Comparison of ENCODE assay signal across 9 mouse cellular contexts in genomic region chr16:90656571-90657011, GRCm38 (mm10).
A peak's percentile ranks its signal among the peaks of the same experiment; 100 is the strongest.
DNase-seq lines count a peak whose midpoint lies in the region; ATAC-seq and TF ChIP-seq lines count a peak whose summit lies in the region.
"Had no signal": no experiment of that assay in that cellular context is flagged by ENCODE, and none has a peak within 500 bp of the region (broad histone marks: within the 10 kb centered on the region; RNA-seq: fewer than 3 reads in every experiment).

No protein-coding gene starts in this region.

- no peaks in the 10 kb centered on the region for H3K27me3 ChIP-seq in hindbrain, embryonic 14.5 days (ENCODE audit: control insufficient read depth, insufficient read depth, low read length)
- H3K27me3 ChIP-seq in limb, embryonic 14.5 days (ENCODE audit: control insufficient read depth, insufficient read depth, low read length) = no peaks in the 10 kb centered on the region
- H3K27me3 ChIP-seq: Patski had no signal

- H3K4me1 ChIP-seq in hindbrain, embryonic 14.5 days (replicated peaks; ENCODE audit: control insufficient read depth, insufficient read depth, low read length) = 0 out of 2 replicates have a peak, but pooled peaks cover 5% of the 10 kb centered on the region
- peaks cover 9% of the 10 kb centered on the region for H3K4me1 ChIP-seq in limb, embryonic 14.5 days (ENCODE audit: control insufficient read depth, insufficient read depth, low read length)

- no peak overlapping the region for H3K9ac ChIP-seq in hindbrain, embryonic 14.5 days
- H3K9ac ChIP-seq in limb, embryonic 14.5 days (ENCODE audit: low read depth, low read length, severe bottlenecking) = no peak overlapping the region

- peak; percentile 92 for DNase-seq in brain, embryonic 14.5 days (ENCODE audit: low read depth)
- DNase-seq in embryo, embryonic 10 days (ENCODE audit: low spot score) = peak; percentile 70
- DNase-seq in hindbrain, embryonic 14.5 days (ENCODE audit: low spot score) = peak; percentile 70
- peak; percentile 67 for DNase-seq in limb, embryonic 14.5 days (ENCODE audit: low spot score)
- no peak for DNase-seq in left cerebral cortex, adult 18-20 months (ENCODE audit: low spot score in 2 of 2)
- no peak for DNase-seq in adrenal gland, adult 8-10 months
- DNase-seq in heart, adult 9 months (ENCODE audit: low spot score in 2 of 2) = no peak
- DNase-seq in right cerebral cortex, adult 2 months (ENCODE audit: low spot score in 2 of 2) = no peak

- H3K36me3 ChIP-seq in hindbrain, embryonic 14.5 days (replicated peaks; ENCODE audit: control insufficient read depth, insufficient read depth) = no peaks in the 10 kb centered on the region
- H3K36me3 ChIP-seq in limb, embryonic 14.5 days (ENCODE audit: control insufficient read depth, insufficient read depth, low read length) = no peaks in the 10 kb centered on the region

- H3K4me2 ChIP-seq in hindbrain, embryonic 14.5 days (replicated peaks) = no peak overlapping the region
- H3K4me2 ChIP-seq in limb, embryonic 14.5 days (replicated peaks; ENCODE audit: low read depth, low read length, severe bottlenecking) = no peak overlapping the region

- no peak for TF ChIP-seq POLR2A in brain, embryonic 14.5 days (IDR thresholded peaks at IDR 0.05; ENCODE audit: borderline replicate concordance, extremely low read depth, insufficient read depth, insufficient read length, poor library complexity, severe bottlenecking)
- TF ChIP-seq POLR2A in limb, embryonic 14.5 days (IDR thresholded peaks at IDR 0.05; ENCODE audit: borderline replicate concordance, extremely low read depth, insufficient read depth, insufficient read length) = no peak

- WGBS in hindbrain, embryonic 14.5 days = 10% methylated on average over 16 of the region's 16 CpGs
- WGBS in limb, embryonic 14.5 days = 17% methylated on average over 16 of the region's 16 CpGs

- peaks cover 4% of the 10 kb centered on the region; the same call in 1 of the 2 replicates for H3K9me3 ChIP-seq in hindbrain, embryonic 14.5 days (ENCODE audit: control insufficient read depth, low read length)
- no peaks in the 10 kb centered on the region for H3K9me3 ChIP-seq in limb, embryonic 14.5 days (ENCODE audit: control insufficient read depth, low read length)

- H3K27ac ChIP-seq in hindbrain, embryonic 14.5 days = peak overlapping the region; percentile 20
- peak overlapping the region; percentile 40; the same call in 1 of the 2 replicates for H3K27ac ChIP-seq in limb, embryonic 14.5 days (replicated peaks; ENCODE audit: low read depth, low read length)

- no peak overlapping the region for H3K4me3 ChIP-seq in hindbrain, embryonic 14.5 days (replicated peaks; ENCODE audit: low read length)
- no peak overlapping the region for H3K4me3 ChIP-seq in limb, embryonic 14.5 days (replicated peaks; ENCODE audit: low read length)

- TF ChIP-seq CTCF in brain, embryonic 14.5 days (IDR thresholded peaks at IDR 0.05; ENCODE audit: borderline replicate concordance, extremely low read depth, insufficient read depth, insufficient read length) = no peak

- ATAC-seq in hindbrain, embryonic 14.5 days (ENCODE audit: low FRiP score) = peak; percentile 81
- peak; percentile 63; the same call in 1 of the 2 replicates for ATAC-seq in limb, embryonic 14.5 days (ENCODE audit: low FRiP score, low read depth)
- ATAC-seq: Patski had no signal

Comparison
In these comparisons a context has a peak if more than half of its experiments do, and no peak if none do; other contexts are left out.
1. DNase-seq: peak in brain, embryonic 14.5 days (single experiment), embryo, embryonic 10 days (single experiment), hindbrain, embryonic 14.5 days (single experiment) and limb, embryonic 14.5 days (single experiment); none in left cerebral cortex, adult 18-20 months (0 of 2), adrenal gland, adult 8-10 months (single experiment), heart, adult 9 months (0 of 2) and right cerebral cortex, adult 2 months (0 of 2).